Mouse (Mus musculus) granulocyte monocyte progenitor cell, adult 5-6 weeks (primary cell): ENCODE measurements around the gene Sap18b. TPM values are rescaled to one million over a fixed set of nuclear protein-coding genes. Genes with fewer than 3 reads are reported as not detected.
"Not testable (repeated sequence)": the region's sequence is repeated elsewhere in the genome, so short reads cannot be mapped to it uniquely, and the experiment has no call there.

Source experiments
- ATAC-seq: replicated peaks from 2 replicates; pipeline ENCODE4 v1.8.0; 2016; ENCODE audit warnings: mild to moderate bottlenecking, moderate TSS enrichment, inconsistent platforms; ENCODE audit not compliant: poor library complexity, severe bottlenecking
- total RNA-seq, 2 experiments: library from RNA; stranded (forward) in 1 of 2; stranded (reverse) in 1 of 2; fragments of 200-712, 200-1000 nt in 1 of 2; fragments of >200 nt in 1 of 2; fragmentation: Nextera tagmentation in 1 of 2; gene quantifications; 2 replicates each; pipeline ENCODE4 v1.2.3; 2014 to 2017

The Sap18b gene
- total RNA-seq, 2 experiments from 2014 or later: 28.5 to 184 TPM

GRCm38 (mm10) chr8:95821266-95821665 lies 3.9 kb upstream of the Sap18b start:
- ATAC-seq: no peak

DNA sequence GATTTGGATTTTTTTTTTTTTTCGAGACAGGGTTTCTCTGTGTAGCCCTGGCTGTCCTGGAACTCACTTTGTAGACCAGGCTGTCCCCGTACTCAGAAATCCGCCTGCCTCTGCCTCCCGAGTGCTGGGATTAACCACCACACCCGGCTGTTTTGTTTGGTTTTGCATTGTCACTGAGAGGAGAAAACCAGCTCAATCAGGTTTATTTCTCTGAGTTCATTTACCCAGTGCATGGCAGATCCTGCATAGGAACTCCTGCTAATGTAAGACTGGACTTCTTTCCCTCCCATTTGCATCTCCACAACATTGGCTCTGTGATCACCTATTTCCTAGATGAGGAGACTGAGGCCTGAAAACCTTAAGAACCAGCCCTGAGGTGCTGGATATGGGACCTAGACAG lies 3.0 kb upstream of the Sap18b start:
- ATAC-seq: no peak

- ATAC-seq: no peak
Measured at GRCm38 (mm10) chr8:95822699-95823098, 2.4 kb upstream of the Sap18b start.

DNA sequence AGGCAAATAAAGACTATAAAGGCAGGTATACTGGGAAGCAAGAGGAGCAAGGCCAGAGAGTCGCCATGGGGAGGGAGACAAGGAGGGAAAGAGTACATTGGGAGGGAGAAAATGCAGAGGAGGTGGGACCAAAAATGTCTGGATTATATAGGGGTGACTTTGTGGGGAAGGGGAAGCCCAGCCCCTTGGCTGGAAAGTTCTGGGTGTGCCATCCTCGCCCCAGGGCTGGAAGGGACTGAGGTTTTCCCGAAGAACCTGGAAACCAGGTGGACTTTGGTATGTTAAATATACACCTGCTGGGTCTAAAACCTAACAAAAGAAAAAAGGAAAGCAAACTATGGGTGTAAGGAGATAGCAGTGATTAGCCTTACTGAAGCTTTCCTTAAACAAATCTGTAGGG lies 5.0 kb downstream of the Sap18b start:
- ATAC-seq: no peak

DNA sequence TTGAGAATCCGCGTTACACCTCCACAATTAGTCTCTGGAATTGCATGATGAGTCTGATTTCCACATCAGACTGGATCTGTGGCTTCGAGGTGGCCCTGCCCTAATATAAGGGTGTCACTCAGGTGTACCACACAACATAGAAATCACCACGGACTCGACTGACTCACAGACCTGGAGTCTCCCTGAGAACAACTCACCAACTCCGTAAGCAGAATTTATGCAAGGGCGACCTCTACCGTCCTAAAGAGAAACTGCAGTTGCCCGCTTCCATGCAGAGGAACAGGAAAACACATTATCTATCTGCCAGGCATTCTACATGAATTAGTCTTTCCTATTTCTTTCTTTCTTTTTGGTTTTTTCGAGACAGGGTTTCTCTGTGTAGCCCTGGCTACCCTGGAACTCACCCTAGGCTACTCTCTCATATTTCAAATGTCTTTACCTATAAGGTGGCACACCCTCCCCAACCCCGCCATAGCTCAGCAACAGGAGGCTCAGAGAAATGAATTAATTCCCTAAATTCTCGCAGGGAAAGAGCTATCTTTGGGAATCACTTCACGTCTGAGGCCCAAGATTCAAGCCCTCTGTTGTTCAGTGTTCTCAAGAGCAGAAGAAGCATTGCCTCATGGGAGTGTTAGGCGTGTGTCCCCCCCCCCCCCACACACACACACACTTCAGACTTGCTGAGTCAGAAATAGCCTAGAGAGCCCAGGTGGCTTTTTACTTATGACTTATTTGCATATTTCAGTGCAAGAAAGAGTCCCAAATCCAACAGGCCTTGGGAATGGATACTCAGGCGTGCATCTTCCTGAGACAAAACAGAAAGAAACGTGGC lies 7.7 kb downstream of the Sap18b start:
- peak; percentile 83 for ATAC-seq

GRCm38 (mm10) chr8:95833435-95833984 lies 8.4 kb downstream of the Sap18b start:
- peak; percentile 78 for ATAC-seq

- no peak for ATAC-seq
Measured at GRCm38 (mm10) chr8:95835891-95836290, 10.7 kb downstream of the Sap18b start.

GRCm38 (mm10) chr8:95837266-95837665 lies 12.1 kb downstream of the Sap18b start:
- no peak for ATAC-seq

DNA sequence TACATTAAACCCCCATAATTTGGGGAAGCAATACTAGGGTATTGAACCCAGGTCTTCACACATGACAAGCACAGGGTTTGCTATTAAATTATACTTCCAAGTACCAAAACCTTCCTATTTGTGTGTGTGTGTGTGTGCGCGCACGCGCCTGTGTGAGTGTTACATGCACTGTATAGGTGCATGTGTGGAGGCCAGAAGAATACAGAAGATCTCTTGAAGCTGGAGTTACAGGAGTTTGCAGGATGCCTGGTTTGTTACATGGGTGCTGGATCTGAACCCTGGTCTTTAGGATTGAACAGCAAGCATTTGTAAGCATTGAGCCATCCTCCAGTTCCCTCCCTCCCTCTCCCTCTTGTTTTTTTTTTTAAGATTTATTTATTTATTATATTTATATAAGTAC lies 14.1 kb downstream of the Sap18b start:
- no peak for ATAC-seq

DNA sequence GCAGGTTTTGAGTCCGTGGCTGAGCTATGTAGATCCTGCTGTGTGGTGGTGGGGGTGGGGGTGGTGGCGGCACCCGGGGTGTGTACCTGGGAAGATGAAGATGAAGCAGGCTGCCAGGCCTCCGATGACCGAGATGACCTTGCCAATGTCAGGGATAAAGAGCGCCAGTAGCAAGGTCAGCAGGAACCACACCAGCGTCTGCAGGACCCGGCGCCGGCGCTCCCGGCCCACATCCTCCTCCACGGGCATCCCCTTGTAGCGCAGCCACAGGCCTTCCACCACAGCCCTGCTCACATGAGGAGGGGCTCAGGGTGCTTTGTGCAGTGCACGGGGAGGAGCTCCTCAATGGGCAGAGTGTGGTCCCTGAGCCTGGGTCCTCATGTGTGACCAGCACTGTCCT lies 16.3 kb downstream of the Sap18b start:
- ATAC-seq: no peak

DNA sequence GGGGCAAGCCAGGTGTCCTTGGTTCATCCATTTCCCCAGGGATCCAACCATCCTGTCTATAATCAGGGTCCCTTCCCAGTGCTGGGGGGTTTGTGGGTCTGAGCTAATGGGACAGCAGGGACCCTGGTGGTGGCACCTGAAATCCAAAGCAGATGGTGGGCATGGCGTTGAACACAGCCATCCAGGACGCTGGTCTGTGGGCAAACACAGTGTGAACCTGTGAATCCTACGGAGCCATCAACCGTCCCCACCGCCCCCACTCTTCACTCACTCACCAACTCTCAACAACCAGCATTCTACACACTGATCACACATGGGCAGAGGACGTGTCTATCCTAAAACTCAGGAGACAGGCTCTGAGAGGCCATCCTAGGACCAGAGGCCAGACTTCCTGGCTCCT lies 18.8 kb downstream of the Sap18b start:
- no peak for ATAC-seq

- no peak for ATAC-seq
Measured at GRCm38 (mm10) chr8:95845026-95845425, 19.9 kb downstream of the Sap18b start.

DNA sequence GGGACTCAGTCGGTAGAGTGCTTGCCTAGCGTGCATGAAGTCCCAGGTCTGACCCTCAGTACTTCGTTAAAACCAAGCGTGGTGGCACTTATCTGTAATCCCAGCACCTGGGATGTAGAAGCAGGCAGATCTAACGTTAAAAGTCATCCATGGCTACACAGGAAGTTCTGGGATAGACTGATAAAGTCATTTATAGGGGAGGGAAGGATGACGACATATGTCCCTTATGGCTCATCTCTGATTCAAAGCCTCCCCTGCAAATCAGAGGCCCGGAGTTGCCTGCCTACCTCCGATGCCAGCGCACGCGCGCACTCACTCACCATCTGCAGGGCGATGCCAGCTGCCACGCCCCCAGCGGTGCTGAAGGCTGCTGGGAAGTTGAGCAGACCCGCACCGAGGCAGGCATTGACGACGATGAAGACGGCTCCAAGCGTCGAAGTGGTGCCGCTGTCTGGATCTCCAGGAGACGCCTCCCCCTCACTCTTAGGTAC lies 23.0 kb downstream of the Sap18b start:
- no peak for ATAC-seq

DNA sequence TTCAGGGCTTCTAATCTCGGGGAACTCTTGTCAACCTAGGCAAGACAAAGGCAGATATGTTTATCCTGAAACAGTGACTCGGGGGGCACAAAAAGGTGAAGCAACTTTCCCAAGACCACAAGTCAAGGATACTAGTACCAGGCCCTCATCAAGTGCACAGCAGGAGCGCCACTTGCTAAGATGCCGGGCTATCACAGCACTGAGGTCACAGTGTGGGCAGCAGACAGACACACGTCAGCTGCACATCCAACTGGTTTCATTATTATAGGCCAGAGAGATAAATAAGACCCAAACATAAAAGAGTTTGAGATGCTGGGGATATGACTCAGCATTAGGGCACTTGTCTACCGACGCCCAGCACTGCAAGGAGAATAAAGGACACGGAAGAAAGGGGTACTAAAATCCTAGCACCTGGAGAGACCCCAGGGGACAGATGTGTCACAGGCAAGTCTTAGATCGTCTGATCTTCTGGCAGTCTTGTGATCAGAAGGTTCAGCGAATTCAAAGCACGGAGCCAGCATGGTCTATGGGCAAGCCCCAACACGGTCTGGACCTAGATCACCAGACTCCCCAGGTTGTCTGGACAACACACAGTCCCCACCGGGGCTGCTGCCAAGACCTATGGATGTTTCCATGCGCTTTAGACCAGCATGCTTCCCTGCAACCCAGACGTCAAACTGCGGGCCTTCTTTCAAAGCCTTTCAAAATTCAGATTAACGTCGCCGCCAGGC lies 23.8 kb downstream of the Sap18b start:
- no peak for ATAC-seq

DNA sequence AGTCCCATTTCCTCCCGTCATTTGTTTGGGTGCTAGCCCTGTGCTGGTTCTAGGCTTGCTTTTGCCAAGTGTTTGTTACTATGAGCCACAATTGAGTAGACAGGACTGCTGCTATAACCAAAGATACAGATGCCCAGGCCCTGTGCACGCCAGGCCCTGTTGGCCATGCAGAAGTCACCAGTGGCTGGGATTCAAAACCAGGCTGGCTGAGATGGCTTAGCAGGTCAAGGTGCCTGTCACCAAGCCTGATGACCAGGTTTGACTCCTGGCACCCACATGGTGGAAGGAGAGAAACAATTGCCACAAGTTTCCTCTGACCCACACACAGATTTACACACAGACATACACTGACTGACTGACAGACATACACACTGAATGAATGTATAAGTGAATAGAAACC lies 25.2 kb downstream of the Sap18b start:
- ATAC-seq: no peak

DNA sequence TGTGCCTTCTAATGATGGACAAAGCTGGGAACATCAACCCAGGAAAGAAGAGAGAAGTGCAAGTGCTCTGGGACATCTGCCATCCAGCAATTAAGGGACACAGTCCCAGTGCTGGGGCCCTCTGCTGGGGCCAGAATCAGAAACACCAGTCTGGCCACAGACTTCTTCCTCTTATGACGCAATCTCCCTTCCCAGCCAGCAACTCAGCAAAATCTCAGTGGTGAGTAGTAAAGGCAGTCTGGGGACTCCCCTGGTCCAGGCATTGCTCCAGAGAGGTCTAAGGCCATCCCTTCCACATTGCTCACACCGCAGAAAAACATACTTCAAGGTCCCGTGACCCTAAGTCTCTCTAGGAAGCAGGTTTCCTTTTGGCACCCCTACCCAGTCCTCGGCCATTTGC lies 27.1 kb downstream of the Sap18b start:
- peak; percentile 93 for ATAC-seq

- ATAC-seq: peak; percentile 75
Measured at GRCm38 (mm10) chr8:95853102-95853843, 28.1 kb downstream of the Sap18b start, which contains the start of gene Slc38a7. Slc38a7 (minus strand) TSS chr8:95853539.

GRCm38 (mm10) chr8:95854174-95854573 lies 29.0 kb downstream of the Sap18b start:
- no peak for ATAC-seq

GRCm38 (mm10) chr8:95863761-95864440 lies 38.8 kb downstream of the Sap18b start:
- ATAC-seq: not testable (repeated sequence)

DNA sequence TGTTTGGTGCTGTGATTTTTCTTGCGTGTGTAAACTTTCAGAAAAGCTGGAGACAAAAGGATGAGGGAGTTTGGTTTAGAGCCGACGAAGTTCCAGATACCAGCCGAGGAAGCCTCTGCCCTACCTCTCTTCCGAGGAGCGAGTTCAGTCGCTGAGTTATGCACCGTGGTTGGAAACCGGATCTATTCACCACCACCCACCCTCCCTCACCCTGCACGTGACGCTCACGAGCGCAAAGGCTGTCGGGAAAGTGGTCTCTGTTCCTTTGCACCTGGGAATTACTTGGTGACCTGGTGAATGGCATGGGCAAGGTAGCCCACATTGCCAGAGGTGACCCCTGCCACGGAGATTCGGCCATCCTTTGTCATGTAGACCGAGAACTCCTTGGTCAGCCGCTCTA lies 39.7 kb downstream of the Sap18b start:
- not testable (repeated sequence) for ATAC-seq
